ENCODE assay signal across 19 mouse cellular contexts in genomic region chr12:7291557-7291956, GRCm38 (mm10).
DNase-seq lines count a peak whose midpoint lies in the region; ATAC-seq and TF ChIP-seq lines count a peak whose summit lies in the region.
"Had no signal": no experiment of that assay in that cellular context is flagged by ENCODE, and none has a peak within 500 bp of the region (broad histone marks: within the 10 kb centered on the region; RNA-seq: fewer than 3 reads in every experiment).

No protein-coding gene starts in this region.

- no peaks in the 10 kb centered on the region for H3K36me3 ChIP-seq in forebrain, postnatal 0 days (ENCODE audit: insufficient read depth)
- no peaks in the 10 kb centered on the region for H3K36me3 ChIP-seq in midbrain, embryonic 15.5 days (replicated peaks)
- H3K36me3 ChIP-seq: G1E had no signal

- no peak overlapping the region for H3K4me2 ChIP-seq in forebrain, postnatal 0 days (ENCODE audit: low read depth)
- no peak overlapping the region for H3K4me2 ChIP-seq in midbrain, embryonic 15.5 days
- H3K4me2 ChIP-seq: lung, embryonic 14.5 days had no signal

- intact Hi-C loops in gastrocnemius, postnatal 14 days (cut with DNase I; ENCODE audit: low total_unique reads): no loop called here

- H3K27me3 ChIP-seq in forebrain, postnatal 0 days (ENCODE audit: insufficient read depth, low read length): no peaks in the 10 kb centered on the region
- no peaks in the 10 kb centered on the region for H3K27me3 ChIP-seq in midbrain, embryonic 15.5 days (replicated peaks)

- H3K4me3 ChIP-seq in forebrain, postnatal 0 days (ENCODE audit: low read depth, low read length): no peak overlapping the region
- H3K4me3 ChIP-seq in midbrain, embryonic 15.5 days: no peak overlapping the region

- ATAC-seq in forebrain, postnatal 0 days: peak; percentile 70
- peak; percentile 48; the same call in 1 of the 2 replicates for ATAC-seq in midbrain, embryonic 15.5 days (replicated peaks)
- ATAC-seq: CD4-positive, CD25-positive, alpha-beta regulatory T cell, adult 4 months had no signal

- 46% methylated on average over 2 of the region's 2 CpGs for WGBS in forebrain, postnatal 0 days
- WGBS in midbrain, embryonic 15.5 days: 45% methylated on average over 2 of the region's 2 CpGs

- no peak overlapping the region; the same call in 1 of the 2 replicates for H3K27ac ChIP-seq in forebrain, postnatal 0 days (ENCODE audit: low read depth, low read length)
- no peak overlapping the region for H3K27ac ChIP-seq in midbrain, embryonic 15.5 days
- H3K27ac ChIP-seq: macrophage had no signal

- TF ChIP-seq CTCF in forebrain, postnatal 0 days (IDR thresholded peaks at IDR 0.05; ENCODE audit: low read depth): no peak

- H3K9ac ChIP-seq in forebrain, postnatal 0 days: no peak overlapping the region
- no peak overlapping the region for H3K9ac ChIP-seq in midbrain, embryonic 15.5 days
- H3K9ac ChIP-seq: lung, embryonic 14.5 days had no signal

- no peaks in the 10 kb centered on the region for H3K9me3 ChIP-seq in forebrain, postnatal 0 days (ENCODE audit: low read length)
- H3K9me3 ChIP-seq in midbrain, embryonic 15.5 days: no peaks in the 10 kb centered on the region

- no peaks in the 10 kb centered on the region for H3K4me1 ChIP-seq in forebrain, postnatal 0 days (ENCODE audit: insufficient read depth)
- H3K4me1 ChIP-seq in midbrain, embryonic 15.5 days: no peaks in the 10 kb centered on the region

- peak; percentile 45 to 61 for DNase-seq in cerebellum, postnatal 10 days
- no peak for DNase-seq in cerebellum, postnatal 4 days (ENCODE audit: low spot score in 2 of 2)
- peak; percentile 43 for DNase-seq in Muller cell, postnatal 12 days (ENCODE audit: inconsistent ontology term)
- DNase-seq in forebrain, postnatal 0 days: peak; percentile 43
- no peak for DNase-seq in gastrocnemius, postnatal 14 days
- DNase-seq in gastrocnemius, postnatal 10 days: no peak
- DNase-seq in heart, adult 9 months (ENCODE audit: low spot score in 2 of 2): no peak
- DNase-seq: adrenal gland, adult 2 months; cerebellum, adult 18-20 months; heart, adult 18-20 months; kidney, adult 2 months; kidney, postnatal 14 days; liver; lung, embryonic 14.5 days; right cerebral cortex, adult 18-20 months had no signal

Comparison
In these comparisons a context has a peak if more than half of its experiments do, and no peak if none do; other contexts are left out.
1. DNase-seq: peak in cerebellum, postnatal 10 days (2 of 2), Muller cell, postnatal 12 days (single experiment) and forebrain, postnatal 0 days (single experiment); none in cerebellum, postnatal 4 days (0 of 2), gastrocnemius, postnatal 14 days (single experiment), gastrocnemius, postnatal 10 days (single experiment) and heart, adult 9 months (0 of 2).